Mouse (Mus musculus) brain, embryonic 18.5 days (tissue): ENCODE data around the gene Rnf167.

ENCODE experiments used
- DNase-seq: peaks from one replicate; pipeline ENCODE4 v3.0.0-alpha.2; 2012; ENCODE audit warnings: low read depth, low spot score

The Rnf167 gene

GRCm38 (mm10) chr11:70637764-70638163 lies 9.3 kb upstream of the Rnf167 start:
- no peak for DNase-seq

GRCm38 (mm10) chr11:70638293-70638692 lies 8.7 kb upstream of the Rnf167 start:
- no peak for DNase-seq

GRCm38 (mm10) chr11:70638714-70639278 lies 8.2 kb upstream of the Rnf167 start, which contains the start of gene Gp1ba:
Gene Gp1ba (plus strand): TSS chr11:70639122.
- DNase-seq: no peak

- no peak for DNase-seq
Measured at GRCm38 (mm10) chr11:70639976-70640375, 7.1 kb upstream of the Rnf167 start.

GRCm38 (mm10) chr11:70641241-70641640 lies 5.8 kb upstream of the Rnf167 start:
- no peak for DNase-seq

- no peak for DNase-seq
Measured at GRCm38 (mm10) chr11:70643051-70643450, 4.0 kb upstream of the Rnf167 start.

- DNase-seq: no peak
Measured at GRCm38 (mm10) chr11:70644564-70645103, 2.4 kb upstream of the Rnf167 start.

GRCm38 (mm10) chr11:70645461-70646258 lies 1.4 kb upstream of the Rnf167 start:
- no peak for DNase-seq

- DNase-seq: no peak
Measured at GRCm38 (mm10) chr11:70646259-70646555, 828 bp upstream of the Rnf167 start.

GRCm38 (mm10) chr11:70647716-70648420 lies 833 bp downstream of the Rnf167 start:
- no peak for DNase-seq

- no peak for DNase-seq
Measured at GRCm38 (mm10) chr11:70648512-70648911, 1.5 kb downstream of the Rnf167 start.

- no peak for DNase-seq
Measured at GRCm38 (mm10) chr11:70649185-70649734, 2.2 kb downstream of the Rnf167 start.

- DNase-seq: no peak
Measured at GRCm38 (mm10) chr11:70650322-70651175, 3.5 kb downstream of the Rnf167 start.

- DNase-seq: no peak
Measured at GRCm38 (mm10) chr11:70651391-70651790, 4.4 kb downstream of the Rnf167 start.

- DNase-seq: no peak
Measured at GRCm38 (mm10) chr11:70652029-70652883, 5.2 kb downstream of the Rnf167 start.

GRCm38 (mm10) chr11:70652884-70653344 lies 5.9 kb downstream of the Rnf167 start:
- no peak for DNase-seq

GRCm38 (mm10) chr11:70653345-70654197 lies 6.5 kb downstream of the Rnf167 start:
- DNase-seq: no peak

- DNase-seq: peak; percentile 72
Measured at GRCm38 (mm10) chr11:70654198-70654922, 7.3 kb downstream of the Rnf167 start, which contains the start of gene Pfn1. Gene Pfn1 (minus strand): TSS chr11:70654644.
